Mouse (Mus musculus): ENCODE measurements around the gene Osbpl8.

DNA sequence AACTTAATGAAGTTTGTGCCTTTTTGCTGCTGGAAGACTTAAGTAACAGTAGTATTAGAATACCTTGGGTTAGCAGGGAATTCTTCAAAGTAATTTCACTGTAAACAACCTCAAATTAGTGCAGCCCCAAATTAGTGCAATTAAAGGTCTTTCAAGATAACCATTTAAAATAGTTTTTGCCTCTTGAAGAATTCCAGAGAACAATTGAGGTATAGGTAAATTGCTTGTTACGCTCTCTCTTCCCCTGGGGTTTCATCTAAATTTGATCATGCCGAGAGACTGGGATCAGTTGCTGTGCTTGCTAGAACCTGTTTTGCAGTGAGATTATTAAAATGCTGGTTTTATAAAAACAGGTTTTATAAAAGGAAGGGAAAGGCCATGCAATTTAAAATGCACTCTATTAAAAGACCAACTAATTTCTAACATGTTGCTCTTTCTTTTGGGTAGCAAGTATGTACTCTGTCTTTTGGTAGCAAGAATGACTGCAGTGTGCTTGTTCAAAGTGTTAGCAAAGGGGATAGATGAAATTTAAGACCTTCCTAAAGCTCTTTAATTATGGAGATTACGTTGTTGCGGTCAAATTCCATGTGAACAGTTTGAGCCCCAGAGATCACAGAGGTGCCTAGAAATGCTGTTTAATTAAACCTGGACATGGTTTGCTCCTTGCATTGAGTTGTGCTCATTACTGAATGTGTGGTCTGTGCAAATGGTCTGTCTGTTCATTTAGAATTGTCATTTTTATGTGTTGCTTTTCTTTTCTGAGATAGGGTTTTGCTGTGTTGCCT lies 1.7 kb downstream of the Osbpl8 start:
- TF ChIP-seq USF2 (conservative IDR thresholded peaks at IDR 0.05; ENCODE audit: low read depth, low read length) (no peak), USF1 (IDR thresholded peaks at IDR 0.05; ENCODE audit: low read depth, low read length) (no peak), MYC (IDR thresholded peaks at IDR 0.05; ENCODE audit: low read depth, low read length) (no peak), POLR2A (IDR thresholded peaks at IDR 0.05; ENCODE audit: low read depth, low read length) (no peak), ZKSCAN1 (IDR thresholded peaks at IDR 0.05; ENCODE audit: borderline replicate concordance, low read depth, low read length) (no peak), EP300 (IDR thresholded peaks at IDR 0.05; ENCODE audit: low read length) (no peak), CTCF (conservative IDR thresholded peaks at IDR 0.05 in 1 of 2, IDR thresholded peaks at IDR 0.05 in 1 of 2; ENCODE audit: low read depth in 2 of 2, low read length in 2 of 2) (no peak), TCF12 (IDR thresholded peaks at IDR 0.05; ENCODE audit: low read depth, low read length) (no peak), MEF2A (IDR thresholded peaks at IDR 0.05; ENCODE audit: borderline replicate concordance, low read depth, low read length) (no peak), POLR2AphosphoS2 (IDR thresholded peaks at IDR 0.05; ENCODE audit: low read depth, low read length) (no peak), ELF1 (IDR thresholded peaks at IDR 0.05; ENCODE audit: low read depth, low read length) (no peak), MAX (IDR thresholded peaks at IDR 0.05; ENCODE audit: low read length) (no peak), IRF4 (IDR thresholded peaks at IDR 0.05; ENCODE audit: low read depth, low read length) (no peak)

All from CH12.LX (cell line).